Mouse (Mus musculus) heart, adult 2 months (tissue): Measurements from ENCODE around the gene Zfp706.

ENCODE experiments used
- CTCF ChIP-seq: fragments of 200-600 bp; IDR thresholded peaks from 2 replicates; pipeline ENCODE4 v1.8.1; 2022; ENCODE audit warnings: antibody characterized with exemption, mild to moderate bottlenecking, moderate library complexity
- EP300 ChIP-seq: fragments of 200-500 bp; IDR thresholded peaks from 2 replicates; pipeline ENCODE4 v1.6.1; 2011; ENCODE audit warnings: low read depth, low read length, control low read depth; ENCODE audit not compliant: insufficient read depth
- POLR2A ChIP-seq: fragments of 200-500 bp; IDR thresholded peaks from 2 replicates; pipeline ENCODE4 v1.6.1; 2011; ENCODE audit warnings: mild to moderate bottlenecking, low read depth, low read length, control low read depth; ENCODE audit not compliant: insufficient read depth

GRCm38 (mm10) chr15:37045456-37045855 lies 37.9 kb upstream of the Zfp706 start:
- TF ChIP-seq CTCF (no peak), POLR2A (no peak), EP300 (no peak)
